Mouse (Mus musculus): ENCODE results near the gene Hoxb9.

DNA sequence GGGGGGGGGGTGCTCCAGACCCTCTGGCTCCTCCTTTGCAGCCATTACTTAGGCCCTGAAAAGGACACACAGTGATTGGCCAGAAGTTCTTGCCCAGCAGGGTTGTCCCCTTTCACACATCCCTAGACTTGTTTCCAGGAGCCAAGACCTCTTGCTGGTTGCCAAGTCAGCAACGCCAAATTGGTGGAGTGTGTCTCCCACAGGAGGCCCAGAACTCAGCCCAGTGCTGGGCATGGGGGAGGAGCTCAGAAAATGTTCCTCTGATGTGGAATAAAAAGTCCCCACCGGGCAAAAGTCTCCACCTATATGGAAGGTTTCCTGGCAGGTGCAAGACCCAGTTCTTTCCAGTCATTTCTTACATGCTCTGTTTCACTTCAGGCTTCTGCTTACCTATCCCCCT lies 12.2 kb upstream of the Hoxb9 start:
- TF ChIP-seq CTCF (IDR thresholded peaks at IDR 0.05; ENCODE audit: insufficient read depth, low read depth, low read length) (no peak), POLR2A (IDR thresholded peaks at IDR 0.05; ENCODE audit: insufficient read depth, low read depth, low read length) (no peak)
